Mouse (Mus musculus): ENCODE measurements around the gene Sco1.

Sco1 gene

GRCm38 (mm10) chr11:67105689-67106088, 53.2 kb downstream of the Sco1 start:
- in situ Hi-C loops (cut with MboI, MseI) = loop anchor here (10.0 to 25.0 kb wide), 2 partner anchors 549 to 582 kb away; partner anchors contain the start of gene Rcvrn (in 1 of the 2)

GRCm38 (mm10) chr11:67106973-67107372, 54.5 kb downstream of the Sco1 start:
- in situ Hi-C loops (cut with MboI, MseI) = loop anchor here (10.0 to 25.0 kb wide), 2 partner anchors 548 to 580 kb away; partner anchors contain the start of gene Rcvrn (in 1 of the 2)

- in situ Hi-C loops (cut with MboI, MseI) = loop anchor here (5.0 to 25.0 kb wide), 3 partner anchors 242 to 577 kb away; partner anchors contain the start of gene Rcvrn (in 1 of the 2)
These were observed 57.9 kb downstream of the Sco1 start for GRCm38 (mm10) chr11:67110168-67110948.

DNA sequence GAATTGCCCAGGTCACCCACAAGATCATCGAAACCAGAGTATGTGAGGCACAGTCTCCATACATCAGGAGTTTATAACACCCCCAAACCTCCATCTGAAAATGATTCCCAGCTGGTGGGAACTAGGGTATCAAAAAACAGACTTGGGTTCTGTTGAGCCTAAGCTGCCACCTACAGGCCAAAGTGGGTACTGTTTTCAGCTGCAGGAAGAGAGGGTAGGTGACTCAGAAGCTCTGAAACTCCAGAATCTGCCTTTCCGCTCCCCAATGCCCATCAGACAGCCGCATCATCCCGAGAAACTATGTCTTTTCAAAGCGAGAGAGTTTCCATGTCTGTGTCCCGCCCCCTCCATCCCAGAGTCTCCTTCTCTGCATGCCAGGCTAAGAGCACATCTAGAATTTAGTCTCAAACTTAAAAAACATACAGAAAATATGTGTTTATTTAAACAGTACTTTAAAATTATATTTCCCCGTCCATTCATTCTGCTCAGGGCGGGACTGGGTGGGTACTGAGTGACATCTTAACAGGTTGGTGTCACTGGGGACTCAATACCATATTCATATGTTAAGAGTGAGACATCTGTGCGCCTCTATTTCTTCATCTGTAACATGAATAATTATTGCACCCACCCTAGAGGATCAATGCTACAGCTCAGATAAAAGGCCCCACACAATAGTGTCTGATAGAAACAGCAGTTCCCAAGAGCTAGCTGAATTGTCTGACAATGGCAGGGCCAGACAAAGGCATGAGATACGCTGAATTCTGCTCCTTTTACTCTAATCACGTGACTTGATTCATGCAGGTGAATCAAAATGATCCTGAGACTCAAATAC, 59.8 kb downstream of the Sco1 start:
- in situ Hi-C loops (cut with MboI, MseI) = loop anchor here (5.0 to 25.0 kb wide), 3 partner anchors 240 to 575 kb away; partner anchors contain the start of gene Rcvrn (in 1 of the 2)

- in situ Hi-C loops (cut with MboI, MseI) = loop anchor here (5.0 to 25.0 kb wide), 3 partner anchors 239 to 574 kb away; partner anchors contain the start of gene Rcvrn (in 1 of the 2)
These were observed 60.4 kb downstream of the Sco1 start for GRCm38 (mm10) chr11:67112851-67113202.

- in situ Hi-C loops (cut with MboI, MseI) = loop anchor here (5.0 to 25.0 kb wide), 3 partner anchors 239 to 574 kb away; partner anchors contain the start of gene Rcvrn (in 1 of the 2)
These were observed 60.9 kb downstream of the Sco1 start for GRCm38 (mm10) chr11:67113381-67113780.

DNA sequence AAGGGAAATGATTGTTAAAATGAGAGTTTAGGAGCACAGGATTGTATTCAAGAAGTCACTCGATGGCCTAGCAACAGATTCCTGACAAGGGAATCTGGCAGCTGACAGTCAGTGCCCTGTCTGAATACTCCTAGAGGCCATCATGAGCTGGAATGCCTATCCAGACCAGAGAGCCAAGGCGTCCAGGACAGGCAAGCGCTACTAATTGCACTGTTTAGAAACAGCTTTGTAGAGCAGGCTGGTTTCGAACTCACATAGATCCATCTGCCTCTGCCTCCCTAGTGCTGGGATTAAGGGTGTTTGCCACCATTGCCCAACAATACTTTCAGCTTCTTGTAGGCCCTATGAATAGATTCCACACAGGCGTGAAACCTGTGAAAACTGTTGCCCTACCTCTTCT, 61.8 kb downstream of the Sco1 start:
- in situ Hi-C loops (cut with MboI, MseI) = loop anchor here (5.0 to 25.0 kb wide), 3 partner anchors 238 to 573 kb away; partner anchors contain the start of gene Rcvrn (in 1 of the 2)

GRCm38 (mm10) chr11:67114901-67115300, 62.4 kb downstream of the Sco1 start:
- in situ Hi-C loops (cut with MboI, MseI) = loop anchor here (5.0 to 25.0 kb wide), 3 partner anchors 237 to 572 kb away; partner anchors contain the start of gene Rcvrn (in 1 of the 2)
